Mouse (Mus musculus) hindbrain, embryonic 16.5 days (tissue): ENCODE measurements around the gene Ccnl1. TPM values are rescaled to one million over a fixed set of nuclear protein-coding genes. Genes with fewer than 3 reads are reported as not detected.

Source experiments
- ATAC-seq: fragments of 200-750 bp; cut with Nextera tagmentation; 2 replicates; pipeline ENCODE4 v1.8.0; 2017; ENCODE audit warnings: moderate TSS enrichment, moderate library complexity
- H3K27ac ChIP-seq: fragments of 300-500 bp; sonication (generic); 2 replicates; pipeline ENCODE4 v1.5.1; 2014; ENCODE audit warnings: low read depth, mild to moderate bottlenecking, control low read depth, low read length, moderate library complexity
- H3K27me3 ChIP-seq: fragments of 300-500 bp; sonication (generic); replicated peaks from 2 replicates; pipeline ENCODE4 v1.6.1; 2014; ENCODE audit warnings: low read length; ENCODE audit not compliant: control insufficient read depth, insufficient read depth
- H3K36me3 ChIP-seq: fragments of 300-500 bp; sonication (generic); 2 replicates; pipeline ENCODE4 v1.6.1; 2014; ENCODE audit warnings: mild to moderate bottlenecking, low read length, moderate library complexity, mixed read lengths; ENCODE audit not compliant: control insufficient read depth, insufficient read depth
- H3K4me1 ChIP-seq: fragments of 300-500 bp; sonication (generic); 2 replicates; pipeline ENCODE4 v1.6.1; 2014; ENCODE audit warnings: low read depth, low read length; ENCODE audit not compliant: control insufficient read depth, insufficient read depth
- H3K4me2 ChIP-seq: fragments of 300-500 bp; sonication (generic); 2 replicates; pipeline ENCODE4 v1.6.1; 2014; ENCODE audit warnings: mild to moderate bottlenecking, low read length, control low read depth, moderate library complexity
- H3K4me3 ChIP-seq: fragments of 300-500 bp; sonication (generic); 2 replicates; pipeline ENCODE4 v1.5.1; 2014; ENCODE audit warnings: mild to moderate bottlenecking, low read length, control low read depth, moderate library complexity
- H3K9ac ChIP-seq: fragments of 300-500 bp; sonication (generic); 2 replicates; pipeline ENCODE4 v1.6.1; 2014; ENCODE audit warnings: low read depth, mild to moderate bottlenecking, control low read depth, low read length, moderate library complexity
- H3K9me3 ChIP-seq: fragments of 300-500 bp; sonication (generic); 2 replicates; pipeline ENCODE4 v1.6.1; 2014; ENCODE audit warnings: mild to moderate bottlenecking, low read length, moderate library complexity; ENCODE audit not compliant: control insufficient read depth
- WGBS: fragments of 180-500 bp; shearing (Covaris S2); extraction: QIAGEN DNeasy Blood & Tissue Kit; methylation state at CpG from one replicate; pipeline ENCODE4 v1.1.7; 2014; 5-methylcytosine and 5-hydroxymethylcytosine counted together
- polyA plus RNA-seq: library from polyadenylated mRNA; unstranded; fragments of >200 nt; fragmentation: Nextera tagmentation; extraction: Ambion mirVana; gene quantifications from 2 replicates; pipeline ENCODE4 v1.2.1, GENCODE M21; 2015

Ccnl1 gene
- polyA plus RNA-seq, 1 experiment from 2014 or later, result 53.2 TPM

GRCm38 (mm10) chr3:65929821-65930633 lies 28.0 kb downstream of the Ccnl1 start:
- no peaks in the 10 kb centered on the region for H3K9me3 ChIP-seq
- peak overlapping the region; percentile 22 for H3K4me3 ChIP-seq
- peak overlapping the region; percentile 53 for H3K4me2 ChIP-seq
- no peaks in the 10 kb centered on the region for H3K36me3 ChIP-seq
- no peak overlapping the region for H3K27ac ChIP-seq
- ATAC-seq, result peak; percentile 73
- no peaks in the 10 kb centered on the region; the same call in 1 of the 2 replicates for H3K27me3 ChIP-seq
- peak overlapping the region; percentile 42; the same call in 1 of the 2 replicates for H3K9ac ChIP-seq
- peaks cover 10% of the 10 kb centered on the region for H3K4me1 ChIP-seq
- 19% methylated on average over 20 of the region's 20 CpGs for WGBS

GRCm38 (mm10) chr3:65929304-65929783 lies 28.7 kb downstream of the Ccnl1 start:
- Histone ChIP-seq H3K4me1 (peaks cover 10% of the 10 kb centered on the region), H3K4me3 (peak overlapping the region; percentile 26), H3K4me2 (peak overlapping the region; percentile 53), H3K9me3 (no peaks in the 10 kb centered on the region), H3K9ac (peak overlapping the region; percentile 50), H3K27ac (no peak overlapping the region; the same call in 1 of the 2 replicates), H3K27me3 (no peaks in the 10 kb centered on the region; the same call in 1 of the 2 replicates), H3K36me3 (no peaks in the 10 kb centered on the region)
- 3% methylated on average over 10 of the region's 10 CpGs for WGBS
- ATAC-seq, result peak; percentile 79

GRCm38 (mm10) chr3:65928614-65929272 lies 29.3 kb downstream of the Ccnl1 start:
- peak; percentile 32; the same call in 1 of the 2 replicates for ATAC-seq
- H3K9me3 ChIP-seq, result no peaks in the 10 kb centered on the region
- peak overlapping the region; percentile 53 for H3K4me2 ChIP-seq
- no peaks in the 10 kb centered on the region; the same call in 1 of the 2 replicates for H3K27me3 ChIP-seq
- WGBS, result 30% methylated on average over 4 of the region's 4 CpGs
- H3K27ac ChIP-seq, result no peak overlapping the region; the same call in 1 of the 2 replicates
- H3K4me3 ChIP-seq, result no peak overlapping the region
- H3K9ac ChIP-seq, result no peak overlapping the region; the same call in 1 of the 2 replicates
- peaks cover 10% of the 10 kb centered on the region for H3K4me1 ChIP-seq
- H3K36me3 ChIP-seq, result no peaks in the 10 kb centered on the region

DNA sequence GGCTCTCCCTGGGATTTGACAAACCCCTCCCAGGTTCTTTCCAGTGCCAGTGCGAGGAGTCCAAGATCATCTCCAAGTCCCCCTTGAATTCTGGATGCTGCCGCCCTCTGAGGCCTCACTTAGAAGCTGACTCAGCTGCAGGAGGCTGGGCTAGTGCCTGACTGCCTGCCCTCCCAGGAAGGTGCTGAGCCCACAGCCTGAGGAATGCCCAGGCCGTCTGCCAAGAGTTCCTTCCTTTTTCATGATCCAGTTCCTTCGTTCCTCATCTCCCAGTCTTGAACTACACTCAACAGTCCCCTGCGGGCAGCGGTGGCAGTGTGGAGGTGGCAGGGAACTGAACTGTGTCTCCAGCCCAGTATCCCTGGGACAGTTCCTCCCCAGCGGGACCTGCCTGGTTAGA lies 30.4 kb downstream of the Ccnl1 start:
- 53% methylated on average over 7 of the region's 7 CpGs for WGBS
- peaks cover 10% of the 10 kb centered on the region for H3K4me1 ChIP-seq

GRCm38 (mm10) chr3:65927101-65927501 lies 30.9 kb downstream of the Ccnl1 start:
- peaks cover 10% of the 10 kb centered on the region for H3K4me1 ChIP-seq
- ATAC-seq, result no peak
- 78% methylated on average over 4 of the region's 4 CpGs for WGBS

More for the DNA sequence above, 30.4 kb downstream of the Ccnl1 start:
- no peak overlapping the region for H3K27ac ChIP-seq
- H3K9me3 ChIP-seq, result no peaks in the 10 kb centered on the region
- no peak overlapping the region for H3K4me2 ChIP-seq
- no peaks in the 10 kb centered on the region; the same call in 1 of the 2 replicates for H3K27me3 ChIP-seq
- 0 out of 2 replicates have a peak, but pooled peaks have one; percentile 10 for ATAC-seq
- H3K36me3 ChIP-seq, result no peaks in the 10 kb centered on the region
- H3K4me3 ChIP-seq, result no peak overlapping the region
- no peak overlapping the region for H3K9ac ChIP-seq

DNA sequence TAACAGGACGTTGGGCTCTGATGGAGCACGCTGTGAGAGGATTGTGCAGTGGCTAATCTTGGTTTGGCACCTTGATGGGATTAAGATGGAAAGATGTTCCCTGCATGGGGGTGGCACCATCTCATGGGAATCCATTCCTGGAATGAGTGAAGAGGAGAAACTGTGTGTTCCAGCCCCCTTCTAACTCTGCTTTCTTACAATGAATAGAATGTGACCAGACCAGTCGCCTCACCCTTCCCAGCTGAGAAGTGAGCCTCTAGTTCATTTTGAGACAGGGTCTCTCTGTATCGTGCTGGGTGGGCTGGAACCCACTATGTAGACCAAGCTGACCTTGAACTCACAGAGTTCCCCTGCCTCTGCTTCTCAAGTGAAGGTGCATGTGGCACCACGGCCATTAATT lies 31.6 kb downstream of the Ccnl1 start:
- peaks cover 10% of the 10 kb centered on the region for H3K4me1 ChIP-seq
- ATAC-seq, result no peak
- H3K4me2 ChIP-seq, result no peak overlapping the region
- H3K9ac ChIP-seq, result no peak overlapping the region
- no peaks in the 10 kb centered on the region for H3K9me3 ChIP-seq
- WGBS, result 89% methylated on average over 5 of the region's 5 CpGs
- no peak overlapping the region for H3K27ac ChIP-seq
- no peaks in the 10 kb centered on the region for H3K27me3 ChIP-seq
- no peaks in the 10 kb centered on the region for H3K36me3 ChIP-seq
- no peak overlapping the region for H3K4me3 ChIP-seq

More at GRCm38 (mm10) chr3:65927101-65927501, 30.9 kb downstream of the Ccnl1 start:
- H3K4me2 ChIP-seq, result no peak overlapping the region
- H3K9me3 ChIP-seq, result no peaks in the 10 kb centered on the region
- no peaks in the 10 kb centered on the region; the same call in 1 of the 2 replicates for H3K27me3 ChIP-seq
- H3K36me3 ChIP-seq, result no peaks in the 10 kb centered on the region
- H3K27ac ChIP-seq, result no peak overlapping the region
- H3K9ac ChIP-seq, result no peak overlapping the region
- H3K4me3 ChIP-seq, result no peak overlapping the region

GRCm38 (mm10) chr3:65925058-65925740 lies 32.9 kb downstream of the Ccnl1 start:
- WGBS, result 75% methylated on average over 5 of the region's 5 CpGs
- no peaks in the 10 kb centered on the region for H3K36me3 ChIP-seq
- H3K4me3 ChIP-seq, result no peak overlapping the region
- no peak overlapping the region for H3K9ac ChIP-seq
- H3K4me1 ChIP-seq, result peaks cover 10% of the 10 kb centered on the region
- H3K9me3 ChIP-seq, result no peaks in the 10 kb centered on the region
- no peaks in the 10 kb centered on the region for H3K27me3 ChIP-seq
- ATAC-seq, result no peak
- H3K27ac ChIP-seq, result no peak overlapping the region
- H3K4me2 ChIP-seq, result no peak overlapping the region

- Histone ChIP-seq H3K9ac (no peak overlapping the region), H3K27ac (no peak overlapping the region), H3K27me3 (no peaks in the 10 kb centered on the region), H3K4me3 (no peak overlapping the region), H3K4me1 (no peaks in the 10 kb centered on the region), H3K4me2 (no peak overlapping the region), H3K36me3 (no peaks in the 10 kb centered on the region), H3K9me3 (no peaks in the 10 kb centered on the region)
- no peak for ATAC-seq
- WGBS, result 63% methylated on average over 6 of the region's 6 CpGs
Measured at GRCm38 (mm10) chr3:65922420-65922819, 35.6 kb downstream of the Ccnl1 start.
